Mouse (Mus musculus) CH12.LX (cell line): Measurements from ENCODE around the gene Stag3. TPM values are rescaled to one million over a fixed set of nuclear protein-coding genes. Genes with fewer than 3 reads are reported as not detected.

Experiments used
- DNase-seq: peaks from one replicate; pipeline ENCODE4 v3.0.0-alpha.2; 2013; ENCODE audit errors: extremely low read depth
- H3K27ac ChIP-seq: 2 replicates; pipeline ENCODE4 v1.5.1; 2012; ENCODE audit warnings: low read depth, mild to moderate bottlenecking, control low read depth, moderate library complexity; ENCODE audit not compliant: insufficient read depth
- H3K27me3 ChIP-seq: replicated peaks from 2 replicates; pipeline ENCODE3; 2012; ENCODE audit warnings: inconsistent platforms
- H3K36me3 ChIP-seq, 2 experiments: replicated peaks in 1 of 2; 2 replicates each; pipeline versions ENCODE3 to v1.6.1; 2012; ENCODE audit warnings: inconsistent platforms in 1 of 2, low read length in 1 of 2, mild to moderate bottlenecking in 1 of 2, mixed read lengths in 1 of 2, moderate library complexity in 1 of 2; ENCODE audit not compliant: control insufficient read depth in 1 of 2, insufficient read depth in 1 of 2
- H3K4me1 ChIP-seq, 2 experiments: 2 replicates each; pipeline ENCODE4 v1.6.1; 2012; ENCODE audit warnings: inconsistent platforms in 1 of 2, moderate library complexity in 1 of 2; ENCODE audit not compliant: insufficient read depth in 2 of 2, control insufficient read depth in 1 of 2
- H3K4me2 ChIP-seq: 2 replicates; pipeline ENCODE4 v1.6.1; 2012; ENCODE audit warnings: low read depth, mild to moderate bottlenecking, control low read depth; ENCODE audit not compliant: poor library complexity, insufficient read depth, severe bottlenecking
- H3K4me3 ChIP-seq, 3 experiments: fragments of 150-350 bp in 1 of 3; sonication (generic) in 1 of 3; replicated peaks in 1 of 3; 2 replicates each; pipeline versions ENCODE3 to v1.5.1; 2011 to 2012; ENCODE audit warnings: low read depth in 2 of 3, low read length in 2 of 3, mild to moderate bottlenecking in 2 of 3, moderate library complexity in 2 of 3, control low read depth in 1 of 3, improper control_type of control experiment in 1 of 3, inconsistent platforms in 1 of 3, mixed read lengths in 1 of 3; ENCODE audit not compliant: poor library complexity in 1 of 3
- H3K79me2 ChIP-seq: replicated peaks from 2 replicates; pipeline ENCODE4 v1.6.1; 2012; ENCODE audit warnings: mild to moderate bottlenecking, moderate library complexity; ENCODE audit not compliant: control insufficient read depth, poor library complexity, insufficient read depth, severe bottlenecking; ENCODE audit errors: extremely low read depth
- H3K9ac ChIP-seq: 2 replicates; pipeline ENCODE4 v1.6.1; 2012; ENCODE audit warnings: low read depth, mild to moderate bottlenecking, control low read depth, moderate library complexity; ENCODE audit not compliant: insufficient read depth
- H3K9me3 ChIP-seq: replicated peaks from 2 replicates; pipeline ENCODE3; 2012; ENCODE audit warnings: low read length, inconsistent platforms, mixed read lengths
- BHLHE40 ChIP-seq: IDR thresholded peaks from 2 replicates; pipeline ENCODE4 v1.6.1; 2011; ENCODE audit warnings: mild to moderate bottlenecking, low read depth, low read length, improper control_type of control experiment
- CHD1 ChIP-seq: IDR thresholded peaks from 2 replicates; pipeline ENCODE4 v1.6.1; 2012; ENCODE audit warnings: low read depth, low read length, improper control_type of control experiment, inconsistent platforms
- E2F4 ChIP-seq: IDR thresholded peaks from 2 replicates; pipeline ENCODE4 v1.6.1; 2011; ENCODE audit warnings: low read depth, low read length, improper control_type of control experiment; ENCODE audit not compliant: insufficient replicate concordance
- ETS1 ChIP-seq: conservative IDR thresholded peaks from 2 replicates; pipeline ENCODE4 v1.6.1; 2012; ENCODE audit warnings: low read depth, mild to moderate bottlenecking, inconsistent platforms, low read length, improper control_type of control experiment, moderate library complexity
- MAFK ChIP-seq: IDR thresholded peaks from 2 replicates; pipeline ENCODE4 v1.6.1; 2011; ENCODE audit warnings: low read length, improper control_type of control experiment; ENCODE audit not compliant: insufficient replicate concordance
- MAZ ChIP-seq: IDR thresholded peaks from 2 replicates; pipeline ENCODE4 v1.6.1; 2012; ENCODE audit warnings: low read depth, mild to moderate bottlenecking, inconsistent platforms, low read length, improper control_type of control experiment, moderate library complexity
- MEF2A ChIP-seq: IDR thresholded peaks from 2 replicates; pipeline ENCODE4 v1.6.1; 2014; ENCODE audit warnings: low read depth, mild to moderate bottlenecking, inconsistent platforms, low read length, improper control_type of control experiment, borderline replicate concordance
- MXI1 ChIP-seq: IDR thresholded peaks from 2 replicates; pipeline ENCODE4 v1.6.1; 2011; ENCODE audit warnings: mild to moderate bottlenecking, low read depth, low read length, improper control_type of control experiment
- MYC ChIP-seq: IDR thresholded peaks from 2 replicates; pipeline ENCODE4 v1.6.1; 2011; ENCODE audit warnings: low read depth, mild to moderate bottlenecking, improper control_type of control experiment, low read length
- POLR2AphosphoS2 ChIP-seq: IDR thresholded peaks from 2 replicates; pipeline ENCODE4 v1.6.1; 2011; ENCODE audit warnings: low read depth, low read length, improper control_type of control experiment
- RAD21 ChIP-seq: IDR thresholded peaks from 2 replicates; pipeline ENCODE4 v1.6.1; 2011; ENCODE audit warnings: low read depth, mild to moderate bottlenecking, low read length, improper control_type of control experiment, moderate library complexity
- TCF12 ChIP-seq: IDR thresholded peaks from 2 replicates; pipeline ENCODE4 v1.6.1; 2014; ENCODE audit warnings: low read depth, mild to moderate bottlenecking, inconsistent platforms, low read length, improper control_type of control experiment
- USF2 ChIP-seq: conservative IDR thresholded peaks from 2 replicates; pipeline ENCODE4 v1.6.1; 2011; ENCODE audit warnings: low read depth, low read length, improper control_type of control experiment
- ZNF384 ChIP-seq: IDR thresholded peaks from 2 replicates; pipeline ENCODE4 v1.6.1; 2012; ENCODE audit warnings: low read depth, low read length, improper control_type of control experiment, inconsistent platforms
- dilution Hi-C: fragments of 300-500 bp; cut with MboI; formaldehyde crosslinking; loops from 2 replicates; pipeline ENCODE4 v1.14.3; 2020; ENCODE audit warnings: low sequenced_read_pairs; ENCODE audit not compliant: extremely low pct_unique_long_range_greater_than_20kb, extremely low pct_ligation_motif_present
- in situ Hi-C: fragments of 300-500 bp; cut with MboI; formaldehyde crosslinking; loops from 3 replicates; pipeline ENCODE4 v1.14.3; 2019; ENCODE audit warnings: low sequenced_read_pairs, low pct_ligation_motif_present, low pct_unique_long_range_greater_than_20kb, mixed read lengths
- polyA plus RNA-seq: library from polyadenylated mRNA; unstranded; fragments of >175 nt; gene quantifications from 2 replicates; pipeline ENCODE4 v1.2.1, GENCODE M21; 2012; ENCODE audit warnings: low read depth; ENCODE audit not compliant: insufficient read length
- total RNA-seq, 2 experiments: library from RNA; depleted of rRNA; stranded (reverse); fragments of 300-350 nt in 1 of 2; fragments of >200 nt in 1 of 2; gene quantifications; 2 replicates each; pipeline ENCODE4 v1.2.3; 2012 to 2014

The Stag3 gene
- total and polyA plus RNA-seq, 3 experiments, result not detected

DNA sequence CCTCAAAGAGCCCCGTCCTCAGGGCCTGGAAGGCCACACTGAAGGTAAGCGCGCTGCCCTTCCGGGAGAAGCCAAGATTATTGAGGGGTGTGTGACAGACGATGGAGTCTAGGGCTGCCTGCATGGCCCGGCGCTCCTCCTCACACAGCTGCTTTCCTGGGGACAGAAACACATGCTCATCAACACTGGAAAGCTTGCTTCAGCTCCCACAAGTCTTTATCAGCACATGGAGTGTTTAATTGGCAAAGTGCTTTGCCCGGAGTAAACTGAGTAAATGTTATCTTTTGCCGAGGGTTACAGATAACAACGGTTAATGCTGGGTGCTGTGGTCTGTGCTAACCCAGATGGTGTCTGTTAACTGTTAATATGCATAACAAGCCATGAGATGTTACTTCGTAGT lies 19.2 kb upstream of the Stag3 start:
- in situ Hi-C loops, result no loop called here
- DNase-seq, result no peak
- no peaks in the 10 kb centered on the region for H3K27me3 ChIP-seq
- peaks cover 48 to 66% of the 10 kb centered on the region in 2 experiments for H3K36me3 ChIP-seq
- dilution Hi-C loops, result no loop called here
- H3K4me3 ChIP-seq, result no peak overlapping the region
- no peak overlapping the region for H3K9ac ChIP-seq
- H3K79me2 ChIP-seq, result peaks cover 11% of the 10 kb centered on the region; the same call in 1 of the 2 replicates
- H3K4me1 ChIP-seq, result peaks cover 15 to 67% of the 10 kb centered on the region in 2 experiments
- no peak overlapping the region for H3K27ac ChIP-seq
- TF ChIP-seq MXI1, result no peak
- TF ChIP-seq ZNF384, result no peak
- TF ChIP-seq POLR2AphosphoS2, result no peak
- TF ChIP-seq MAFK, result no peak
- TF ChIP-seq MYC, result no peak
- TF ChIP-seq ETS1, result no peak
- TF ChIP-seq MAZ, result no peak
- no peak for TF ChIP-seq E2F4
- TF ChIP-seq MEF2A, result no peak
- TF ChIP-seq BHLHE40, result no peak
- TF ChIP-seq RAD21, result no peak
- TF ChIP-seq, all 38 proteins: peak for 0
- H3K9me3 ChIP-seq, result no peaks in the 10 kb centered on the region
- no peak overlapping the region for H3K4me2 ChIP-seq

DNA sequence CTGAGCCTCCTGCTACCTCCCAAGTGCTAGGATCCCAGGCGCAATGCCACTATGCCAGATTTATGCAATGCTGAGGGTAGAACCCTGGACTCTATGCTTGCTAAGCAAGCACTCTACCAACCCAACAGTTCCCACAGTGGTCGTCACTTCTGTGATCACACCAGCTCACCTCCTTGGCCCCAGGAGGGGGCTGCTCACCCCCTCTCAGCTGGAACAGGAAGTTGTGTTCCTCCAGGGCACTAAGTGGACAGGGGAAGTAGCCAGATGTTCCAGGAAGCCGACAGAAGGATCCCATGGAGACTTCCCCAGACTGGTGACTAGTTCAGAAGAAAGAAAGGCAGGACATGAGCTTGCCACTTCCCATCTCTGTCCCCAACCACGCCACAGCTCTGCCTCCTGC lies 18.0 kb upstream of the Stag3 start:
- H3K4me1 ChIP-seq, result peaks cover 12 to 57% of the 10 kb centered on the region in 2 experiments
- no peak overlapping the region for H3K4me3 ChIP-seq
- no peak overlapping the region for H3K27ac ChIP-seq
- peaks cover 11% of the 10 kb centered on the region; the same call in 1 of the 2 replicates for H3K79me2 ChIP-seq
- in situ Hi-C loops, result no loop called here
- TF ChIP-seq CHD1 (no peak), TCF12 (no peak), USF2 (no peak), BHLHE40 (no peak)
- TF ChIP-seq, all 38 proteins: peak for 0
- Histone ChIP-seq H3K9me3 (no peaks in the 10 kb centered on the region), H3K4me2 (no peak overlapping the region), H3K27me3 (no peaks in the 10 kb centered on the region), H3K9ac (no peak overlapping the region), H3K36me3 (peaks cover 48 to 77% of the 10 kb centered on the region in 2 experiments)
- dilution Hi-C loops, result no loop called here
- no peak for DNase-seq
